Mouse (Mus musculus) hematopoietic stem cell, adult 5-6 weeks (primary cell): ENCODE measurements around the gene Coro2a. TPM values are rescaled to one million over a fixed set of nuclear protein-coding genes. Genes with fewer than 3 reads are reported as not detected.

ENCODE experiments used
- ATAC-seq, 2 experiments: fragments of 125-278 bp in 1 of 2; replicated peaks in 1 of 2; 2 replicates each; pipeline ENCODE4 v1.8.0; 2016 to 2017; ENCODE audit warnings: inconsistent platforms in 2 of 2, mild to moderate bottlenecking in 2 of 2, moderate number of reproducible peaks in 2 of 2, low read depth in 1 of 2, moderate TSS enrichment in 1 of 2; ENCODE audit not compliant: low FRiP score in 2 of 2, poor library complexity in 2 of 2, severe bottlenecking in 2 of 2, insufficient read depth in 1 of 2, low TSS enrichment in 1 of 2
- total RNA-seq: library from RNA; stranded (forward); fragments of 172-1452, 232-1000 nt; gene quantifications from 2 replicates; pipeline ENCODE4 v1.2.3, GENCODE M21; 2017

The Coro2a gene
- total RNA-seq, 1 experiment from 2014 or later: 57.8 TPM

- peak in 1 of 2 experiments; percentile 16; a peak in 2 of 4 replicates for ATAC-seq
These were observed 27.8 kb downstream of the Coro2a start for GRCm38 (mm10) chr4:46574024-46574753.

DNA sequence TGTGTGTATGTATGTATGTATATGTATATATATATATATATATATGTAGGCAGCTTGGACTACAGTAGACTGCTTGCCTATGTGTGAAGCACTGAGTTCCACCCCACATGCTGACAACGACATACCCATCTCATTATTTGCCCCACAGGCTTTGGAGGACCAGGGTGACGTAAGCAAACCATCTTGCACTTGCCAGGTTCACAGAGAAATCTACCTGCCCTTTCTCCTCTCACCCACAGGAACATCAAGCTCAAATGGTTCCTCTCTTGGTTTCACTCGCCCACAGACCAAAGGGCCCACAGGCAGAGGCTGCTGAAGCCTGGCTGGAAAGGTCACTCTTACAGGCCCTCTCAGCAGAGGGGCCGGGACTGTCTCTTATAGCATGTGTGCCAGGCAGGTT is 29.4 kb downstream of the Coro2a start:
- ATAC-seq: no peak

DNA sequence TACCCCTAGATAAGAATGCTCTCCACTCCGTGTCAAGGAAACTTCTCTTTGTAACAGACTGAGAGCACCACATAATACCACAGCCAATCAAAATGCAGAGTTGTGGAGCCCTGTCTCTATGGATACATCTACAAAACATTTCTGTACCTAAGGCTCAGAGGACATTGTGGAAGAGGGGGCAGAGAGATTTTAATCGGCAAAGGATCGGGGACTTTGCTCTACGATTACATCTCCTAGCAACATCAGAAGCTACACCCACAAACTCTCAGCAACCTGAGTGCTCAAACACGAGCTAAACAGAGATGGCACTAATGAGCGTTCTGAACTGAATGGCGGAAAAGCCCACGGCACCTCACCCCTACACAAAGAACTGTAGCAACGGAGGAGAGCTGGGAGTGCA is 30.3 kb downstream of the Coro2a start:
- no peak for ATAC-seq

- no peak for ATAC-seq
These were observed 32.3 kb downstream of the Coro2a start for GRCm38 (mm10) chr4:46569671-46570070.

GRCm38 (mm10) chr4:46568169-46568568 is 33.8 kb downstream of the Coro2a start:
- ATAC-seq: no peak

DNA sequence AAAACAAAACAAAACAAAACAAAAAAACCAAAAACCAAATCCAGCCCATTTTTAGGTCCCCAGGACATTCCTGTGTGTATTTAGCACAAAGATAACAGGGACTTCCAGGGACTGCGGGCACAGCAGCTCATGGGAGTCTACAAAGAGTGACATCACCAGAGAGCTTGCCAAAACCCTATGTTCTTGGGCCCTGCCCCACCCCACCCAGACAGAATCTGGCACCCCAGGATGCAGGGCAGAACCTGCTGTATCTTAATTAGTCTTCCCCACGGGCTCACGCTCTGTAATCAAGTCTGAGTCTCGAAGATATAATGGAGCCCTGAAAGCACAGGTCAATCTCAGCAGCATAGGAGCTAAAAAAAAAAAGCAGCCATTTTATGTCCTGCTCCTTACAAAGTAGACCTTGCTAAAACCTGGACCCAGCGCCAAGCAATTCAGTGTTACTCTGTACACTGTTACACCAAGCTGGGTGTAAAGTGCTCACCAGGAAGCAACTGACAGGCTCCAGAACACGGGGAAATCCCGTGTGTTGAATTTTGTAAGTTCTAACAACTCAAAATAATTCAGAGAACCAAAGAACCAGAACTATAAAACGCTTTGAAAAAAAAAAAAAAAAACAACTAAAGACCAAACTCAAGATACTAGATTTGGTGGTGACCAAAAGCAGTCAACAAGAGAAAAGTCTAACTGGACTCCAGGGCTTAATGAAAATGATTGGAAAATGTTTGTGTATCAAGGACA is 34.9 kb downstream of the Coro2a start:
- ATAC-seq: no peak

DNA sequence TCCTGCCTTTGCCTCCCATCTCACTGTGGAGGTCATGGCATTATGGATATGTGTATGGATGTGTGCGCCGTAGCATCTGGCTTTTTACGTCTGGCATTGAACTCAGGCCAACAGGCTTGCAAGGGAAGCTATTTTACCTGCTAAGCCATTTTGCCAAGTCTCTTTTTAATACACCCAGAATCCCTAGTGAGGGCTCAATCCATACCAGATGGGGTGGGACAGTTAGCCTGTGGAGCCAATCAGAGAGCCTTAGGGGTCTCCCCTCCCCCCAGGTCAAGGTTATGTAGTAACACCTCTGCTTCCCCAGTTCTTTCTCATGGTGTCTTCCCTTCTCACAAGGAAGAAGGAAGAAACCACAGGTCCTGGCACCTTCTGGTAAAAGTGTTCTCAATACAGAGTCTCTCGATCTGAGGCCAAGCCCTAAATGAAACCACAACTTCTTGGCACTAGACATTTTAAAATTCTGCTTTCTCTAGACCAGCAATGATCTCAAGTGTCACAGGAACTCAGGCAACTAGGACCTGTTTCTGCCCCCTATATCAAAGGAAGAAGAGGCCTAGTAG is 36.5 kb downstream of the Coro2a start:
- ATAC-seq: peak; percentile 35 to 43; a peak in 3 of 4 replicates

DNA sequence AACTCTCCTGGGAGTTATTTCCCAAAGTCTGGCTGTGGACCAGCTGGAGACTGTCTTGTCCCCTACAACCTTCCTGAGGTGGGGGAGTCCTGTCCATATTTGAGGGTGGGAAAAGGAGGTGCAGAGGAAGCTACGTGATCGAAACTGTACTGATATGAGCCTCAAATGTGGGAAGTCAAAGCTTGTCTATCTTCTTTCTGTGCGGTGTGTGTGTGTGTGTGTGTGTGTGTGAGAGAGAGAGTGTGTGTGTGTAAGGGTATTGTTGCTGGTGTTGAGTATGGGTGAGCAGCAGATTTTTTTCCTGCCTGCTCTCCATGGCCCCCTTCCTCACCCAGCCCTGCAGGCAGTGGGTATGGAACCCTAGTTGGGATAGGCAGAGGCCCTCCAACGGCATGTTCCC is 37.8 kb downstream of the Coro2a start:
- no peak for ATAC-seq

DNA sequence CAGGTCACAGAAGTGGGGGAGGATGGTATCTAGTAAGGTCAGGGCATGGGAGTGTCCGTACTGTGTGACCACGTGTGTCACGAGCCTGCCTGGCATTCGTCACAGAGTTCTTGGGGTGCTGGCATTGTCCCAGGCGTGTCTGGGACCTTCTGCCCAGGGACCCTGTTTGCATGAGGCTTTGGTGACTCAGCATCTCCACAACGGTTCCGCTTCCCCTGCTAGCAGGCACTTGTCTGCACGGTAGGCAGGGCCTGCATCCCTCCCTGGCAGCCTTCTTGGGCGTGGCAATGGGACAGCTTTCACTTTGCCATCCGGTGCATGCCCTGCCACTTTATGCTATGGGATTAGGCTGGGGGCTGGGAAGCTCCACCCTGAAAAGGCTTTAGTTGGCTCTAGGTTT is 38.2 kb downstream of the Coro2a start:
- ATAC-seq: peak; percentile 94

- ATAC-seq: no peak
These were observed 39.2 kb downstream of the Coro2a start for GRCm38 (mm10) chr4:46562841-46563240.

DNA sequence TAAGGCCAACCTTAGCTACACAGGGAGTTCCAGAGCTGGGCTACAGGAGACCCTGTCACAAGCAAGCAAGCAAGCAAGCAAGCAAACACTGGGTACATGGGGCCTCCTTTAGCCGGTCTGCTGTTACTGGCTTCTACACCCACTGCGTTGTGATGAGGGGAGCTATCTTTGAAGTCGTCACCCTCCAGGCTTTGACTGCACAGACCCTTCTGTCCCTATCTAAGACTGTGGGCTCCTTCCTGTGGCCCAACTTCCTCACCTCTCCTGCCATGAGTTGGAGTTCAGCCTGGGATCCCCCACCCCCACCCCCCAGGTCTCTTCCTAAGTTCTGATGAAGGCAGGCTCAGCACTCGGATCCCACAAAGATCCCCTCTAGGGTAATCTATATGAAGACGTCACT is 40.0 kb downstream of the Coro2a start:
- no peak for ATAC-seq

DNA sequence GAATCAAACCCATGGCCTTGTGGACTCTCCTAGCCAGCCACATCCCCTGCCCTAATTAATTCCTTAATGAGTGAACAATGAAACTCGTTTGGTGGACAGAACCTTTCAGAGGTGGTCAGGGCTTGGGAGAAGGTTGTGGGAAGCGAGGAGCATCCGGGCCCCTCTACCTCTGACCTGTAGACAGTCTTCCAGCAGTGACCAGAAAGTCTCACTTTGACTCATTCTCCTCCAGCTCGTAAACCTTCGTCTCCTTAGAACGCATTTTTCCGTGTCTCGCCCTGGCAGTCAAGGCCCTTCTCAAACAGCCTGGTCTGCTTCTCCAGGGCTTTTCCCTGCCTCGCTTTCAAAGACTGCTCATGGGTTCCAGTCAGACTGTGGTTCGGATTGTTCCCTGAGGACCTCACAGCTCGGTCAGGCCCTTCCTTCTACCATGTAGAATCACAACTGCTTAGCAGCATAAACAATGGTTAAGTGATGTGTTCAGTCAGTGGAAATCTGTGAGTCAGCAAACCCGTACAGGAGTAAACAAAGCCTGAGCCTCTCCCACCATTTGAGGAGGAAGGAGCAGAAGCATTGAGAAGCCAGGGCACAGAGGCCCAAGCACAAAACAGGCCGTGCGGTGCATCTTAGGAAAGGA is 41.8 kb downstream of the Coro2a start:
- ATAC-seq: no peak

DNA sequence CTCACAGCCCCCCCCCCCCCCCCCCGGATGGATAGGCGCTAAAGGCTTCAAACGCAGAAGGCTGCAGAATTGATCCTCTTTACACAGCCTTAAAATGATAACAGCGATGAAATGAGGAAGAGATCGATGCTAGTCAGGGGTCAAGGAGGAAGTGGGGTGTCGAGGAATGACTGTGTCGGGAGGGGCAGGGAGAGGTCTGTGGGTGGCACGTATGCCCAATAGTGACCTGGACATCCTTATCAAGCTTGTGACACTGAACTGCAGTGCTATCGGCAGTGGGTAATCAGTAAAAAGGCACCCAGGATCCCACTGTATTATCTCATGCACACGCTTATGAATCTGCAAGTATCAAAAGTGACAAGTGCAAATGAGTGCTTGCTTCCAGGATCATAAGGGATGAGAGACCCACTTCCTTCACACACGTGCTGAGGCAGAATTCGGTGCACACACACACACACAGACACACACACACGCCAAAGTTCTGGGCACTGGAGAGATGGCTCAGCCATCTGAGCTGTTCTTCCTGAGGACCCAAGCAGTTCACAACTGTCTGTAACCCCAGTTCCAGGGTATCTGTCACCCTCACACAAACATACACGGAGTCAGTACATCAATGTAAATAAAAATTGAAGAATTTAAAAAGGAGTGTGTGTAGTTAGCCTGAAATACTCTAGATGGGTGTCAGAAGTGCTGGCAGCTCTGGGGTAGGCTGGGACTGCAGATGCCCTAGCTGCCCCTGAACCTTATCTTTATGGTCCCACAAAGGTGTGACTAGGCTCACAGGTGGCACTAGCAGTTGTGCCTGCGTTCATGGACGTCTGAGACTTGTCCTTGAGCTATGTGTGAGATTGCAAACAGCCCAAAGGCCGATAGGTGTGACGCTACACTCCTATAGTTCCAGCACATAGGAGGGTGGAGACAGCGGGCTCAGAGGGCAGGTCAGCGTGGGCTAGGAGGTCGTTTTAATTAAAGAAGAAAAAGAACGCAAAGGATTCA is 43.0 kb downstream of the Coro2a start:
- ATAC-seq: peak in 1 of 2 experiments; percentile 23; a peak in 1 of 4 replicates

DNA sequence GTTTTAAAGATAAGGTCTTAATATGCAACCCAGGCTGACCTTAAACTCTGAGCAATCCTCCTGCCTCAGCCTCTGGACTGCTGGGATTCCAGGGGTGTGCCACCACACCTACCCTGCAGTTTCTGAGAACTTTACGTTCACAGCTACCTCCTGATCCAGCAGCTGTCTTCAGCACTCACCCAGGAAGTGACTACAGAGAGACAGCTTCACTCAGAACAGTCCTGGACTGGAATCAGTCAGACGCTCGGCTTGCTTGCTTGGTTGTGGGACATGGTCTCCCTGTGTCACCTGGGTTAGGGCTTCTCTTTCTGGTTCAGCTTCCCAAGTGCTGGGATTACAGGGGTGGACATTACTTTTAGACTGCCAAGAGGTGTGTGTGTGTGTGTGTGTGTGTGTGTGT is 45.1 kb downstream of the Coro2a start:
- no peak for ATAC-seq

- peak; percentile 51 to 57; a peak in 3 of 4 replicates for ATAC-seq
These were observed 46.2 kb downstream of the Coro2a start for GRCm38 (mm10) chr4:46555762-46556161.

DNA sequence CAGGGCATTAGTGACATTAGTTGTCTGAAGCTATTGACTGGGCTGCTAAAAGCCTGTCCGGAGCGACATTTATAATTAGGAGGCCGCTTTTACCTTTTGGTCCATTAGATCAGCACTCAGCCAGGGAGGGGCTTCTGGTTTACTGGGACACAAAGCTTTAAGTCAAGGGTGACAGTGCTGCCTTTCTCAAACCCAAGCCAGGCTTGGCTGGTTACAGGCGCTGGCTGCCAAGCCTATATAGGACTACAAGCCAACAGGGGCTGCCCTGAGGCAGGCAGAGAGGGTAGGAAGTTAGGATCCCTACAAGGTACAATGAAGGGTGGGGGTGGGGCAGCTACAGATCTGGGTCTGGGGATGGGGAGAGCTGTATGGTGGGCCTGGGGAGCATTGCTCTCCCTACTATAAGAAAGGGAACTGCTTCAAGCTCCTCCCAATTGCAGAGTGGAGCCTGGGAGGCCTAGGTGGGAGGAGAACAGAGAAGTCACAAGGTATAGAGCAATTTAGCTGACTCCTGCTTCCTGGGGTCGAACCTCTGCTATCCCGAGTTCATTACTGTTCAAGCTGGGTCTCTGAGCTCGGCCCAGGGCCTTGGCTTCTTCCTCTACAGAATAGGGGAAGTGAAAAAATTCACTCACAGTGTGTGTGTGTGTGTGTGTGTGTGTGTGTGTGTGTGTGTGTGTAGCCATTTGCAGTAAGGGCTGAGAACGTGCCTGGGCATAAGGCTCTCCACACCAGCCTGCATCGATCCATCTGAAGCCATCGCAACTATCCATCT is 47.5 kb downstream of the Coro2a start:
- ATAC-seq: peak; percentile 54 to 63
